Comparison of ENCODE assay signal across 13 mouse cellular contexts in genomic region chr19:57537510-57538182, GRCm38 (mm10).
DNase-seq lines count a peak whose midpoint lies in the region; ATAC-seq and TF ChIP-seq lines count a peak whose summit lies in the region.
"Had no signal": no experiment of that assay in that cellular context is flagged by ENCODE, and none has a peak within 500 bp of the region (broad histone marks: within the 10 kb centered on the region; RNA-seq: fewer than 3 reads in every experiment).

No protein-coding gene starts in this region.

- no peak overlapping the region for H3K9ac ChIP-seq in forebrain, embryonic 14.5 days (ENCODE audit: low read length)
- H3K9ac ChIP-seq in forebrain, embryonic 15.5 days (replicated peaks) = no peak overlapping the region
- no peak overlapping the region for H3K9ac ChIP-seq in intestine, embryonic 16.5 days (ENCODE audit: low read depth, low read length)
- no peak overlapping the region for H3K9ac ChIP-seq in midbrain, embryonic 13.5 days (replicated peaks)
- H3K9ac ChIP-seq: limb, embryonic 13.5 days; neural tube, embryonic 13.5 days had no signal

- TF ChIP-seq CTCF in brain, embryonic 14.5 days (IDR thresholded peaks at IDR 0.05; ENCODE audit: borderline replicate concordance, extremely low read depth, insufficient read depth, insufficient read length) = no peak

- no peak overlapping the region for H3K4me2 ChIP-seq in forebrain, embryonic 14.5 days (ENCODE audit: low read length)
- H3K4me2 ChIP-seq in forebrain, embryonic 15.5 days (replicated peaks) = no peak overlapping the region
- H3K4me2 ChIP-seq in intestine, embryonic 16.5 days (ENCODE audit: low read depth, low read length) = 0 out of 2 replicates have a peak overlapping the region, but pooled peaks have one; percentile 13
- no peak overlapping the region for H3K4me2 ChIP-seq in midbrain, embryonic 13.5 days (replicated peaks)
- H3K4me2 ChIP-seq: limb, embryonic 13.5 days; neural tube, embryonic 13.5 days had no signal

- no peaks in the 10 kb centered on the region for H3K9me3 ChIP-seq in forebrain, embryonic 14.5 days (replicated peaks; ENCODE audit: control insufficient read depth, low read length)
- H3K9me3 ChIP-seq in forebrain, embryonic 15.5 days = no peaks in the 10 kb centered on the region
- H3K9me3 ChIP-seq in intestine, embryonic 16.5 days (ENCODE audit: control insufficient read depth, low read length) = no peaks in the 10 kb centered on the region
- no peaks in the 10 kb centered on the region for H3K9me3 ChIP-seq in midbrain, embryonic 13.5 days
- H3K9me3 ChIP-seq: neural tube, embryonic 13.5 days had no signal

- peak; percentile 31 for DNase-seq in forebrain, embryonic 14.5 days (ENCODE audit: low spot score)
- peak; percentile 59 for DNase-seq in brain, embryonic 14.5 days (ENCODE audit: low read depth)
- no peak for DNase-seq in testis, postnatal 10 days (ENCODE audit: low spot score)
- no peak for DNase-seq in layer of hippocampus, postnatal 25 days (ENCODE audit: extremely low spot score in 1 of 2, low spot score in 1 of 2)
- DNase-seq in urinary bladder, postnatal 36 days (ENCODE audit: low spot score in 2 of 2) = no peak
- DNase-seq: cerebellum, adult 11-12 months; heart, adult 18-20 months; thymus, postnatal 14 days had no signal

- TF ChIP-seq POLR2A in brain, embryonic 14.5 days (IDR thresholded peaks at IDR 0.05; ENCODE audit: borderline replicate concordance, extremely low read depth, insufficient read depth, insufficient read length, poor library complexity, severe bottlenecking) = no peak

- 0 out of 2 replicates have a peak overlapping the region, but pooled peaks have one; percentile 9 for H3K27ac ChIP-seq in forebrain, embryonic 14.5 days (ENCODE audit: low read depth, low read length)
- no peak overlapping the region for H3K27ac ChIP-seq in forebrain, embryonic 15.5 days (replicated peaks)
- H3K27ac ChIP-seq in intestine, embryonic 16.5 days (ENCODE audit: low read length) = peak overlapping the region; percentile 43
- peak overlapping the region; percentile 63 for H3K27ac ChIP-seq in midbrain, embryonic 13.5 days
- H3K27ac ChIP-seq: limb, embryonic 13.5 days; neural tube, embryonic 13.5 days had no signal

- H3K4me3 ChIP-seq in forebrain, embryonic 14.5 days (ENCODE audit: low read depth, low read length) = no peak overlapping the region
- H3K4me3 ChIP-seq in forebrain, embryonic 15.5 days = no peak overlapping the region
- no peak overlapping the region for H3K4me3 ChIP-seq in intestine, embryonic 16.5 days (ENCODE audit: low read length)
- H3K4me3 ChIP-seq in midbrain, embryonic 13.5 days (replicated peaks) = no peak overlapping the region
- H3K4me3 ChIP-seq: limb, embryonic 13.5 days; neural tube, embryonic 13.5 days had no signal

- no peaks in the 10 kb centered on the region for H3K36me3 ChIP-seq in forebrain, embryonic 14.5 days (ENCODE audit: control insufficient read depth, insufficient read depth, low read length)
- no peaks in the 10 kb centered on the region for H3K36me3 ChIP-seq in forebrain, embryonic 15.5 days
- H3K36me3 ChIP-seq in intestine, embryonic 16.5 days (ENCODE audit: control insufficient read depth, insufficient read depth, low read length) = no peaks in the 10 kb centered on the region
- no peaks in the 10 kb centered on the region for H3K36me3 ChIP-seq in midbrain, embryonic 13.5 days
- H3K36me3 ChIP-seq: limb, embryonic 13.5 days; neural tube, embryonic 13.5 days had no signal

- no peak for ATAC-seq in forebrain, embryonic 14.5 days
- no peak for ATAC-seq in forebrain, embryonic 15.5 days (replicated peaks)
- peak; percentile 92 for ATAC-seq in intestine, embryonic 16.5 days
- ATAC-seq in midbrain, embryonic 13.5 days = no peak

- 78% methylated on average over 7 of the region's 7 CpGs for WGBS in forebrain, embryonic 14.5 days
- WGBS in forebrain, embryonic 15.5 days = 72% methylated on average over 7 of the region's 7 CpGs
- 38% methylated on average over 7 of the region's 7 CpGs for WGBS in intestine, embryonic 16.5 days
- 65% methylated on average over 7 of the region's 7 CpGs for WGBS in midbrain, embryonic 13.5 days

- peaks cover 13% of the 10 kb centered on the region; the same call in 1 of the 2 replicates for H3K4me1 ChIP-seq in forebrain, embryonic 14.5 days (ENCODE audit: control insufficient read depth, insufficient read depth, low read length)
- peaks cover 18% of the 10 kb centered on the region for H3K4me1 ChIP-seq in forebrain, embryonic 15.5 days
- peaks cover 11% of the 10 kb centered on the region for H3K4me1 ChIP-seq in intestine, embryonic 16.5 days (ENCODE audit: control insufficient read depth, insufficient read depth, low read length)
- peaks cover 31% of the 10 kb centered on the region for H3K4me1 ChIP-seq in midbrain, embryonic 13.5 days (replicated peaks)

- H3K27me3 ChIP-seq in forebrain, embryonic 14.5 days (replicated peaks; ENCODE audit: control insufficient read depth, insufficient read depth, low read length) = no peaks in the 10 kb centered on the region
- no peaks in the 10 kb centered on the region for H3K27me3 ChIP-seq in forebrain, embryonic 15.5 days
- H3K27me3 ChIP-seq in intestine, embryonic 16.5 days (replicated peaks; ENCODE audit: control insufficient read depth, insufficient read depth, low read length) = no peaks in the 10 kb centered on the region
- no peaks in the 10 kb centered on the region for H3K27me3 ChIP-seq in midbrain, embryonic 13.5 days
- H3K27me3 ChIP-seq: limb, embryonic 13.5 days; neural tube, embryonic 13.5 days had no signal

Comparison
In these comparisons a context has a peak if more than half of its experiments do, and no peak if none do; other contexts are left out.
1. DNase-seq: peak in forebrain, embryonic 14.5 days (single experiment) and brain, embryonic 14.5 days (single experiment); none in testis, postnatal 10 days (single experiment), layer of hippocampus, postnatal 25 days (0 of 2) and urinary bladder, postnatal 36 days (0 of 2).